Comparison of ENCODE assay signal across 22 mouse cellular contexts in genomic region chr11:32575964-32576759, GRCm38 (mm10). TPM values are rescaled to one million over a fixed set of nuclear protein-coding genes. Genes with fewer than 3 reads are reported as not detected.
DNase-seq lines count a peak whose midpoint lies in the region; ATAC-seq and TF ChIP-seq lines count a peak whose summit lies in the region.
"Had no signal": no experiment of that assay in that cellular context is flagged by ENCODE, and none has a peak within 500 bp of the region (broad histone marks: within the 10 kb centered on the region; RNA-seq: fewer than 3 reads in every experiment).

No protein-coding gene starts in this region.

- peaks cover 20% of the 10 kb centered on the region for H3K4me1 ChIP-seq in hindbrain, embryonic 10.5 days (replicated peaks)
- H3K4me1 ChIP-seq in hindbrain, embryonic 11.5 days (replicated peaks; ENCODE audit: control insufficient read depth, insufficient read depth, low read length): 0 out of 2 replicates have a peak, but pooled peaks cover 1% of the 10 kb centered on the region
- 0 out of 2 replicates have a peak, but pooled peaks cover 2% of the 10 kb centered on the region for H3K4me1 ChIP-seq in neural tube, embryonic 11.5 days (ENCODE audit: control insufficient read depth, insufficient read depth, low read length)
- H3K4me1 ChIP-seq in hindbrain, postnatal 0 days (ENCODE audit: insufficient read depth, low read length): no peaks in the 10 kb centered on the region
- no peaks in the 10 kb centered on the region for H3K4me1 ChIP-seq in neural tube, embryonic 14.5 days (ENCODE audit: control insufficient read depth, insufficient read depth, low read length)
- H3K4me1 ChIP-seq: stomach, embryonic 15.5 days had no signal

- ATAC-seq in hindbrain, embryonic 11.5 days (ENCODE audit: low FRiP score): no peak
- ATAC-seq in neural tube, embryonic 11.5 days (ENCODE audit: insufficient read depth, low FRiP score, low TSS enrichment): no peak
- ATAC-seq in hindbrain, postnatal 0 days: peak; percentile 39; the same call in 1 of the 2 replicates
- peak; percentile 68 for ATAC-seq in neural tube, embryonic 14.5 days (ENCODE audit: low read depth)

- no peak overlapping the region for H3K4me2 ChIP-seq in hindbrain, embryonic 11.5 days (replicated peaks; ENCODE audit: low read depth, low read length)
- no peak overlapping the region for H3K4me2 ChIP-seq in neural tube, embryonic 11.5 days (ENCODE audit: low read depth)
- H3K4me2 ChIP-seq in hindbrain, postnatal 0 days (ENCODE audit: low read depth, low read length): no peak overlapping the region
- H3K4me2 ChIP-seq in neural tube, embryonic 14.5 days (ENCODE audit: low read depth, low read length): no peak overlapping the region
- H3K4me2 ChIP-seq: heart, embryonic 12.5 days; lung, embryonic 14.5 days; stomach, embryonic 15.5 days had no signal

- no peaks in the 10 kb centered on the region for H3K36me3 ChIP-seq in hindbrain, embryonic 10.5 days
- no peaks in the 10 kb centered on the region for H3K36me3 ChIP-seq in hindbrain, embryonic 11.5 days (ENCODE audit: control insufficient read depth, insufficient read depth, low read length)
- H3K36me3 ChIP-seq in neural tube, embryonic 11.5 days (ENCODE audit: control insufficient read depth, insufficient read depth, low read length): no peaks in the 10 kb centered on the region
- no peaks in the 10 kb centered on the region for H3K36me3 ChIP-seq in hindbrain, postnatal 0 days (ENCODE audit: insufficient read depth, low read length)
- H3K36me3 ChIP-seq in neural tube, embryonic 14.5 days (ENCODE audit: control insufficient read depth, insufficient read depth, low read length): no peaks in the 10 kb centered on the region
- H3K36me3 ChIP-seq: heart, embryonic 12.5 days; stomach, embryonic 15.5 days had no signal

- WGBS in hindbrain, embryonic 10.5 days: 80% methylated on average over 6 of the region's 6 CpGs
- 88% methylated on average over 6 of the region's 6 CpGs for WGBS in hindbrain, embryonic 11.5 days
- WGBS in neural tube, embryonic 11.5 days: 91% methylated on average over 6 of the region's 6 CpGs
- WGBS in hindbrain, postnatal 0 days: 76% methylated on average over 6 of the region's 6 CpGs
- WGBS in neural tube, embryonic 14.5 days: 80% methylated on average over 6 of the region's 6 CpGs

- no peaks in the 10 kb centered on the region for H3K27me3 ChIP-seq in hindbrain, embryonic 10.5 days (ENCODE audit: insufficient read depth, poor library complexity, severe bottlenecking)
- no peaks in the 10 kb centered on the region for H3K27me3 ChIP-seq in hindbrain, embryonic 11.5 days (ENCODE audit: control insufficient read depth, insufficient read depth, low read length)
- H3K27me3 ChIP-seq in neural tube, embryonic 11.5 days (ENCODE audit: control insufficient read depth, insufficient read depth, low read length): no peaks in the 10 kb centered on the region
- no peaks in the 10 kb centered on the region for H3K27me3 ChIP-seq in hindbrain, postnatal 0 days (ENCODE audit: insufficient read depth, low read length)
- no peaks in the 10 kb centered on the region for H3K27me3 ChIP-seq in neural tube, embryonic 14.5 days (ENCODE audit: control insufficient read depth, insufficient read depth, low read length)
- H3K27me3 ChIP-seq: CH12.LX; heart, embryonic 12.5 days; stomach, embryonic 15.5 days had no signal

- TF ChIP-seq CTCF in hindbrain, postnatal 0 days (IDR thresholded peaks at IDR 0.05; ENCODE audit: low read depth): no peak

- no peak overlapping the region; the same call in 1 of the 2 replicates for H3K9ac ChIP-seq in hindbrain, embryonic 11.5 days (ENCODE audit: low read depth, low read length)
- no peak overlapping the region; the same call in 1 of the 2 replicates for H3K9ac ChIP-seq in neural tube, embryonic 11.5 days (ENCODE audit: low read length)
- H3K9ac ChIP-seq in hindbrain, postnatal 0 days (replicated peaks; ENCODE audit: low read length): no peak overlapping the region
- no peak overlapping the region for H3K9ac ChIP-seq in neural tube, embryonic 14.5 days (replicated peaks; ENCODE audit: low read depth, low read length)
- H3K9ac ChIP-seq: heart, embryonic 12.5 days; lung, embryonic 14.5 days; stomach, embryonic 15.5 days had no signal

- H3K9me3 ChIP-seq in hindbrain, embryonic 10.5 days: no peaks in the 10 kb centered on the region
- H3K9me3 ChIP-seq in hindbrain, embryonic 11.5 days (ENCODE audit: control insufficient read depth, low read length): no peaks in the 10 kb centered on the region
- H3K9me3 ChIP-seq in neural tube, embryonic 11.5 days (ENCODE audit: control insufficient read depth, low read length): no peaks in the 10 kb centered on the region
- H3K9me3 ChIP-seq in hindbrain, postnatal 0 days (ENCODE audit: low read length): no peaks in the 10 kb centered on the region
- no peaks in the 10 kb centered on the region for H3K9me3 ChIP-seq in neural tube, embryonic 14.5 days (ENCODE audit: control insufficient read depth, low read length)
- H3K9me3 ChIP-seq: heart, embryonic 12.5 days; stomach, embryonic 15.5 days had no signal

- 0 out of 2 replicates have a peak overlapping the region, but pooled peaks have one; percentile 36 for H3K27ac ChIP-seq in hindbrain, embryonic 10.5 days
- H3K27ac ChIP-seq in hindbrain, embryonic 11.5 days (ENCODE audit: low read depth, low read length): no peak overlapping the region
- 0 out of 2 replicates have a peak overlapping the region, but pooled peaks have one; percentile 20 for H3K27ac ChIP-seq in neural tube, embryonic 11.5 days (ENCODE audit: low read depth, low read length)
- 0 out of 2 replicates have a peak overlapping the region, but pooled peaks have one; percentile 51 for H3K27ac ChIP-seq in hindbrain, postnatal 0 days
- H3K27ac ChIP-seq in neural tube, embryonic 14.5 days (ENCODE audit: low read depth, low read length): peak overlapping the region; percentile 48; the same call in 1 of the 2 replicates
- H3K27ac ChIP-seq: layer of hippocampus, adult 2 months; macrophage; stomach, embryonic 15.5 days had no signal

- no peak overlapping the region for H3K4me3 ChIP-seq in hindbrain, embryonic 10.5 days
- no peak overlapping the region for H3K4me3 ChIP-seq in hindbrain, embryonic 11.5 days (ENCODE audit: low read depth, low read length)
- no peak overlapping the region for H3K4me3 ChIP-seq in neural tube, embryonic 11.5 days (ENCODE audit: low read depth, low read length)
- no peak overlapping the region for H3K4me3 ChIP-seq in hindbrain, postnatal 0 days (ENCODE audit: low read length)
- H3K4me3 ChIP-seq in neural tube, embryonic 14.5 days (ENCODE audit: low read depth, low read length): no peak overlapping the region
- H3K4me3 ChIP-seq: heart, embryonic 12.5 days; layer of hippocampus, adult 2 months; stomach, embryonic 15.5 days had no signal

- DNase-seq in hindbrain, embryonic 10.5 days (ENCODE audit: low spot score): no peak
- DNase-seq in hindbrain, embryonic 11.5 days (ENCODE audit: low spot score): no peak
- no peak for DNase-seq in neural tube, embryonic 11.5 days (ENCODE audit: low spot score)
- DNase-seq in neural tube, embryonic 10.5 days (ENCODE audit: extremely low spot score, low spot score): no peak
- peak; percentile 20 for DNase-seq in hindbrain, postnatal 0 days (ENCODE audit: low spot score)
- no peak for DNase-seq in urinary bladder, adult 2 months (ENCODE audit: low spot score)
- DNase-seq in spleen, postnatal 4 days (ENCODE audit: low spot score in 2 of 2): no peak
- DNase-seq: adrenal gland, adult 2 months; cerebellum, adult 11 months; cerebellum, postnatal 36 days; gastrocnemius, postnatal 25 days; heart, postnatal 36 days; kidney, adult 9 months; liver; lung, embryonic 14.5 days; thymus, adult 2 months had no signal

RNA-seq across cellular contexts. Expression of gene Stk10, which starts 43.1 kb away (rescaled TPM):
- polyA plus RNA-seq in hindbrain, embryonic 10.5 days (2016; fragmentation: Nextera tagmentation; extraction: Ambion mirVana): 3.0 TPM in 2 replicates
- 1.3 and 2.3 TPM in 2 replicates for polyA plus RNA-seq in hindbrain, embryonic 11.5 days (2014; fragmentation: Nextera tagmentation; extraction: Ambion mirVana)
- polyA plus RNA-seq in neural tube, embryonic 11.5 days (2014; fragmentation: Nextera tagmentation; extraction: Ambion mirVana): 2.1 and 2.4 TPM in 2 replicates
- 4.5 and 10.8 TPM in 2 replicates for total RNA-seq in hindbrain, postnatal 0 days (2014; rRNA removed)
- 1.1 and 1.2 TPM in 2 replicates for polyA plus RNA-seq in hindbrain, postnatal 0 days (2015; fragmentation: Nextera tagmentation; extraction: Ambion mirVana)
- 1.4 and 2.0 TPM in 2 replicates for polyA plus RNA-seq in neural tube, embryonic 14.5 days (2014; fragmentation: Nextera tagmentation; extraction: Ambion mirVana)
- polyA plus RNA-seq in urinary bladder, adult 2 months (2012; rRNA removed): 6.2 and 8.5 TPM in 2 replicates

RNA-seq across cellular contexts. Expression of gene Efcab9, which starts 44.3 kb away (rescaled TPM):
- 0.45 TPM in 1 of 2 replicates, not detected in the other for polyA plus RNA-seq in hindbrain, embryonic 10.5 days (2016; fragmentation: Nextera tagmentation; extraction: Ambion mirVana)
- 0.28 TPM in 1 of 2 replicates, not detected in the other for polyA plus RNA-seq in hindbrain, embryonic 11.5 days (2014; fragmentation: Nextera tagmentation; extraction: Ambion mirVana)
- 0.41 TPM in 1 of 2 replicates, not detected in the other for polyA plus RNA-seq in neural tube, embryonic 11.5 days (2014; fragmentation: Nextera tagmentation; extraction: Ambion mirVana)
- total RNA-seq in hindbrain, postnatal 0 days (2014; rRNA removed): not detected in 2 replicates
- polyA plus RNA-seq in hindbrain, postnatal 0 days (2015; fragmentation: Nextera tagmentation; extraction: Ambion mirVana): 0.38 TPM in 1 of 2 replicates, not detected in the other
- polyA plus RNA-seq in neural tube, embryonic 14.5 days (2014; fragmentation: Nextera tagmentation; extraction: Ambion mirVana): not detected in 2 replicates
- 0.76 and 1.3 TPM in 2 replicates for polyA plus RNA-seq in urinary bladder, adult 2 months (2012; rRNA removed)
- polyA plus RNA-seq: adrenal gland, adult 2 months; macrophage had no signal

Comparison
In these comparisons a context has a peak if more than half of its experiments do, and no peak if none do; other contexts are left out.
1. ATAC-seq: peak in hindbrain, postnatal 0 days (single experiment) and neural tube, embryonic 14.5 days (single experiment); none in hindbrain, embryonic 11.5 days (single experiment) and neural tube, embryonic 11.5 days (single experiment).